Mouse (Mus musculus): ENCODE results near the gene Uvrag. TPM values are rescaled to one million over a fixed set of nuclear protein-coding genes. Genes with fewer than 3 reads are reported as not detected.
A peak's percentile ranks its signal among the peaks of the same experiment; 100 is the strongest.

Gene Uvrag
- polyA plus RNA-seq, 1 experiment from 2014 or later = 16.5 TPM

DNA sequence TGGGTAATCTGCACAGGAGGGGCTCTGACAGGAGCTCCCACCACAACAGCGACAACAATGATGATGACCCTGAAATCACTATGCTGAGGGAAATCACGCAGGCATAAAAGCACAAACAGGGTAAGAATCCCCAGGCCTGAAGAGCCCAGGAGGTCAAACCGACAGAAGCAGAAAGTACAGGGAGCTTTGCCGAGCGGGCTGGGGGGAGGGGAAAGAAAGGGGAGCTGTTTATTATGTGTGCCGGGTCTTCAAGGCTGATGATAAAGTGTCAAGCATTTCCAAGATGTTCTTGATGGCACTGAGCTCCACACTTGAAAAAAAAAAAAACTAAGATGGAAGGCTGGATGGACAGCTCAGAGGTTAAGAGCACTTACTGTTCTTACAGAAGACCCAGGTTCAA lies 4.2 kb downstream of the Uvrag start:
- H3K4me3 ChIP-seq = no peak overlapping the region
- H3K9ac ChIP-seq = no peak overlapping the region
- 59% methylated on average over 6 of the region's 6 CpGs for WGBS
- H3K9me3 ChIP-seq = no peaks in the 10 kb centered on the region
- no peak overlapping the region for H3K4me2 ChIP-seq
- peaks cover 21% of the 10 kb centered on the region for H3K4me1 ChIP-seq
- ATAC-seq (ENCODE audit: insufficient number of reproducible peaks, insufficient read depth, low FRiP score, low TSS enrichment, low read depth) = no peak
- H3K27ac ChIP-seq = no peak overlapping the region
- H3K36me3 ChIP-seq = peaks cover 2% of the 10 kb centered on the region; the same call in 1 of the 2 replicates
- no peaks in the 10 kb centered on the region for H3K27me3 ChIP-seq

DNA sequence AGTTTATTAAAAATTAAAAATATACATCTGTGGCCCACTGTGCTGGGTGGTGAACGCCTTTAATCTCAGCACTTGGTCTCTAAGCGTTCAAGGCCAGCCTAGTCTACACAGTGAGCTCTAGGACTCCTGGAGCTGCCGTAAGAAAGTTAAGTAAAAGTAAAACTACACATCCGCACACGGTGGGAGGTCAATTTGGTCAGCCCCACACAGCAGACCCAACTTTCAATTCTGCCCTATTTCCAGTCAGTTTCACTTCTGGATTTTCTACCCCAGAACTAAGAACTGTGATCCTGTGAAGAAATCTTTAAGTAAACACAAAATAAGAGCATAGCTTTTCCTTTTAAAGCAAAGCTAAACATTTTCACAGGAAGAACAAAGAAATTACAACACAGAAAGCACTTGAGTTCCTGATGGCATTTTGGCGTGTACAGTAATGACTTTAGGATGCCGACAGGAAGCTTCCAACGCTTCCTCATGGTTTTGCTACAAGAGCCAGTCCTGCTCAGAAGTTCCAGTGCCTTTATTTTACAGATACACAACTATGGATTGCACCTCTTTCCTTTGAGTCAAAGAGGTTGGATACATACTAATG lies 7.0 kb downstream of the Uvrag start:
- Histone ChIP-seq H3K27ac (no peak overlapping the region), H3K36me3 (peaks cover 2% of the 10 kb centered on the region; the same call in 1 of the 2 replicates), H3K4me2 (no peak overlapping the region), H3K4me1 (peaks cover 17% of the 10 kb centered on the region), H3K27me3 (no peaks in the 10 kb centered on the region), H3K9ac (no peak overlapping the region), H3K4me3 (no peak overlapping the region), H3K9me3 (no peaks in the 10 kb centered on the region)
- 86% methylated on average over 8 of the region's 8 CpGs for WGBS
- ATAC-seq (ENCODE audit: insufficient number of reproducible peaks, insufficient read depth, low FRiP score, low TSS enrichment, low read depth) = no peak

DNA sequence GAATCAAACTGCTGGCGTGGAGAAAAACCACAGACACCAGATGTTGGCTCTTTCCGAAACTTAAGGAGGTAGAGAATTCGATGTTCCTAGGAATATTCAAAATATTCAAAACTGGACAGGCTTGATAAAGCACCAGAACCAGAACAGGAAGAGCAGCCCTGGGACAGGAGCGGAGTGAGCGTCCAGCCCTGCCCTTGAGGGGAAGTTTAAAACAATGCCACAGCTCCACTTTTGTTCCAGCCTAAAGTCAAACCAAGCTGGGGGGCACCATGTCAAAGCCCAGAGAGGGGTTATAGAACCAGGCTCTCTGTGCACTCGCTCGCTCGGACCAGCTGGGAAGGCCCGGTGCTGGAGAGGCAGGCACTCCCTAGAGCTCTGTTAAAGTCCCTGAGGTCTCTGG lies 8.3 kb downstream of the Uvrag start:
- 74% methylated on average over 9 of the region's 9 CpGs for WGBS
- ATAC-seq (ENCODE audit: insufficient number of reproducible peaks, insufficient read depth, low FRiP score, low TSS enrichment, low read depth) = no peak
- H3K4me1 ChIP-seq = peaks cover 30% of the 10 kb centered on the region
- H3K4me2 ChIP-seq = no peak overlapping the region
- no peaks in the 10 kb centered on the region for H3K9me3 ChIP-seq
- no peaks in the 10 kb centered on the region for H3K27me3 ChIP-seq
- H3K27ac ChIP-seq = peak overlapping the region; percentile 49; the same call in 1 of the 2 replicates
- H3K9ac ChIP-seq = no peak overlapping the region
- H3K4me3 ChIP-seq = no peak overlapping the region
- peaks cover 2% of the 10 kb centered on the region; the same call in 1 of the 2 replicates for H3K36me3 ChIP-seq

DNA sequence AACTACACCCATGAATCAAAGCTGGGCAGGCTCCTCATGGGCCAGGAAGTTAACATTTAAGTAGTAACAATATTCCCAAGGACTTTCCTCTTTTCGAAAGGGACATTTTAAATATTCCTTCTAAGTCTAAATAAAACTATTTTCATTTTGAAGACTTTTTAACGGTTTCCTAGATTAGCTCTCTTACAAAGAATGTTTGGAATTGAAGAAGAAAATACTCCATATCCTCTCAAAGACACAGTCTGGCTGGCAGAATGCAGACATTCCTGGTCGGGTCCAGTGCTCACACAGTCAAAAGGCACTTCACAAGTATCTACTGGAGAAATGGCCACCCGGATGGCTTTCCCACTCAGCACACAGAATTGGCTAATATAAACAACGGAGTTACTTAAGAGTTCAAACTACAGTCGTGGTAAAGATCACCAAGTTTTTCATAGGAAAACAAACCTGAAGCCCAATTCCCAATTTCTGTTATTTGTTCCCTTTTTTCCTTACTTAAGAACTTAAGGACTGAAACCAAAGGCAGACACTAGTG lies 9.1 kb downstream of the Uvrag start:
- no peak for ATAC-seq (ENCODE audit: insufficient number of reproducible peaks, insufficient read depth, low FRiP score, low TSS enrichment, low read depth)

DNA sequence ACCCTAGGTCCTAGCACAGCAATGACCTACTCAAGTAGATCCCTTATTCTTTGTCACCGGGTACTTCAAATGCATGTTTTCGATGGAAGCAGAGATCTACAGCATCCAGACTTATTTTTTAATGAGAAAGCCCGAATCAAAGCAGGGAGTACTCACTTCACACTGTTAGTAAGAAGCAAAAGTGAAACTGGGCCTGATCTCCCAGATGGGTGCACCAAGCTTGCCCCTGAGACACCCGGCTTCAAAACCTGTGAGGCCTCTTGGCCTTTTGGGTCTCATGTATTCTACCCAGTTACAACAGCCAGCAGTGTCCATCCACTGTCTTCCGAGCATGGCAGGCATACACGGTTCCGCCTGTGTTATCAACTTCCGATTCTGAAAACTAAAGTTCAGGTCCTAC lies 12.0 kb downstream of the Uvrag start:
- no peak overlapping the region for H3K4me2 ChIP-seq
- H3K36me3 ChIP-seq = no peaks in the 10 kb centered on the region
- H3K9me3 ChIP-seq = peaks cover 9% of the 10 kb centered on the region; the same call in 1 of the 2 replicates
- peaks cover 47% of the 10 kb centered on the region for H3K4me1 ChIP-seq
- no peak for ATAC-seq (ENCODE audit: insufficient number of reproducible peaks, insufficient read depth, low FRiP score, low TSS enrichment, low read depth)
- WGBS = 91% methylated on average over 8 of the region's 8 CpGs
- H3K27me3 ChIP-seq = no peaks in the 10 kb centered on the region
- H3K27ac ChIP-seq = no peak overlapping the region; the same call in 1 of the 2 replicates
- no peak overlapping the region for H3K4me3 ChIP-seq
- no peak overlapping the region for H3K9ac ChIP-seq

More for the DNA sequence above, 9.1 kb downstream of the Uvrag start:
- peaks cover 37% of the 10 kb centered on the region for H3K4me1 ChIP-seq
- peaks cover 2% of the 10 kb centered on the region; the same call in 1 of the 2 replicates for H3K36me3 ChIP-seq
- H3K4me2 ChIP-seq = no peak overlapping the region
- H3K9me3 ChIP-seq = no peaks in the 10 kb centered on the region
- no peak overlapping the region for H3K4me3 ChIP-seq
- H3K27ac ChIP-seq = peak overlapping the region; percentile 49; the same call in 1 of the 2 replicates
- H3K27me3 ChIP-seq = no peaks in the 10 kb centered on the region
- H3K9ac ChIP-seq = no peak overlapping the region
- 69% methylated on average over 6 of the region's 6 CpGs for WGBS

DNA sequence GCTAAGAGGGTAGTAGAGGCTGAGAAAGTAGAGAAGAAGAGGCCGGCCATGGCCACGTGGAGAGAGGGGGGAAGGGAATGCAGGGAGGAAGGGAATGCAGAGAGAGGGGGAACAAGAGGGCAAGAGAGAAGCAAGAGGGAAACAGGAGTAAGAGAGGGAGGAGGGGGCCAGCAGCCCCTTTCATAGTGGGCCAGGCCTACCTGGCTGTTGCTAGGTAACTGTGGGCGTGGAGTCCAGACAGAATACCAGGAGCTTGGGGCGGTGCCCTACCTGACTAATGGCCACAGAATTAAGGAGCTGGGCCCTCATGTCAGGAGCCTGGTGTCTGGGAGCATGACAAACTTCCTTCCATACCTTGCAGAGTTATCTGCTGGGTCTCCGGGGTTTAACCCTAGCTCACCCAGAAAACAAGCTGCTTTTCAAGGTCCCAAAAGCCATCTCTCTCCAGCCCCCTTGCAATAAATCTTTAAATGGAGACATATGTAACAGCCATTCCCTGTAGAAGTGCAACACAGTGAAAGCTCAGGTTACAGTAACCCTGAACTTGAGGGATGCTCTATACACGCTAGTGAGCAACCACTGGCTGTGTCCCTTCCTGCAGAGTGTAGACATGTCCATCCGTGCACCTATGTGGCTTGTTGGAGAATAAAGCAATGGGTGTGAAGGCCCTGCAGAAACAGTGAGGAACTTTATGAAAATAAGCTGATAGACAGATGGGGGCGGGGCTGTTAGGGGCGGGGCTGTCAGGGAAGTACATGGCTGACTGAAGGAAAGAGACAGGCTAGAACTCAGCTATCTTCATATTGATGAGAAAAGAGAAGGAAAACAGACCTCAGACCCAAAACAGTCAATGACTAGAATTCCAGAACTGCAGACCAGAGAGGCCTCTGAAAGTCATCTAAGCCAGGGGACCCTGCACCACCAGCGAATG lies 12.7 kb downstream of the Uvrag start:
- H3K27me3 ChIP-seq = no peaks in the 10 kb centered on the region
- WGBS = 33% methylated on average over 10 of the region's 10 CpGs
- H3K27ac ChIP-seq = peak overlapping the region; percentile 72
- 0 out of 2 replicates have a peak overlapping the region, but pooled peaks have one; percentile 7 for H3K4me2 ChIP-seq
- no peaks in the 10 kb centered on the region for H3K36me3 ChIP-seq
- 0 out of 2 replicates have a peak overlapping the region, but pooled peaks have one; percentile 6 for H3K9ac ChIP-seq
- peaks cover 9% of the 10 kb centered on the region; the same call in 1 of the 2 replicates for H3K9me3 ChIP-seq
- H3K4me1 ChIP-seq = peaks cover 47% of the 10 kb centered on the region
- H3K4me3 ChIP-seq = no peak overlapping the region
- no peak for ATAC-seq (ENCODE audit: insufficient number of reproducible peaks, insufficient read depth, low FRiP score, low TSS enrichment, low read depth)

DNA sequence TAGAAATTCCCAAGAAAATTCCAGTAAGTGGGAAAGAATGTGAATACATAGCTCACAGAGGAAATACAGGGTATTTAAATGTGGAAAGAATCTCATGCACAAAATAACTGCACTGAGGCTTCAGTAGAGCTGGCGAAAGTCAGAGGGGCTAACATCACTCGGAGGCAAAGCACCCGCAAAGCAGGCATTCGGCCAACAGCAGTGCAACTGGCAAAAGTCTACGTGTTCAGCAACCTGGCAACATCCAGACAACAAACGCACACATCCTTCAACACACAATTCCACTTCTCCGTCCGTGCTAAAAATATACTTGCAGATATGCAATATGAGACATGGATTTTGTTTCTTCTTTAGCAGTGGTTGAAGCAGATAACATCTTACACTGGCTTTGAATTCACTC lies 14.9 kb downstream of the Uvrag start:
- H3K27ac ChIP-seq = peak overlapping the region; percentile 60

DNA sequence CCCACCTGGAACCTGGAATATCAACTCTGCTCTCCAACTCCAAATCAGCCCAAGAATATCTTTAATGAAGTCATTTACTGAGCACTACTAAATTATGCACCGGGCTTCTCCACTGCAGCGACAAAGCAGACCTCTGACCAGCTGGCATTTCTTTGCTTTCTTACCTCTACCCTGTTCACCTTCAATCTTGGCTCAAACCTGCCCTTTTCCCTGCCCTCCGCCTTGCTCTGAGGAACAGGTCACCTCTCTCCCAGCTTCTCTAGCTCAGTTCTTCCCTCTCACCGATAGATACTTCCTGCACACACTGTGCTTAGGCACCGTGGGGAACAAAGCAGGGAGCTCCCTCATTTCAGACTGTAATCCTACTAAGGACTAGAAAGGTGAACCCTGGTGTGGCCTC lies 18.3 kb downstream of the Uvrag start:
- no peak for ATAC-seq (ENCODE audit: insufficient number of reproducible peaks, insufficient read depth, low FRiP score, low TSS enrichment, low read depth)
- no peak overlapping the region for H3K4me2 ChIP-seq

More for the DNA sequence above, 14.9 kb downstream of the Uvrag start:
- H3K4me1 ChIP-seq = peaks cover 40% of the 10 kb centered on the region
- ATAC-seq (ENCODE audit: insufficient number of reproducible peaks, insufficient read depth, low FRiP score, low TSS enrichment, low read depth) = no peak
- H3K36me3 ChIP-seq = no peaks in the 10 kb centered on the region
- H3K9me3 ChIP-seq = peaks cover 9% of the 10 kb centered on the region; the same call in 1 of the 2 replicates
- no peaks in the 10 kb centered on the region for H3K27me3 ChIP-seq
- 61% methylated on average over 8 of the region's 8 CpGs for WGBS
- no peak overlapping the region for H3K4me2 ChIP-seq
- no peak overlapping the region for H3K9ac ChIP-seq
- H3K4me3 ChIP-seq = no peak overlapping the region

DNA sequence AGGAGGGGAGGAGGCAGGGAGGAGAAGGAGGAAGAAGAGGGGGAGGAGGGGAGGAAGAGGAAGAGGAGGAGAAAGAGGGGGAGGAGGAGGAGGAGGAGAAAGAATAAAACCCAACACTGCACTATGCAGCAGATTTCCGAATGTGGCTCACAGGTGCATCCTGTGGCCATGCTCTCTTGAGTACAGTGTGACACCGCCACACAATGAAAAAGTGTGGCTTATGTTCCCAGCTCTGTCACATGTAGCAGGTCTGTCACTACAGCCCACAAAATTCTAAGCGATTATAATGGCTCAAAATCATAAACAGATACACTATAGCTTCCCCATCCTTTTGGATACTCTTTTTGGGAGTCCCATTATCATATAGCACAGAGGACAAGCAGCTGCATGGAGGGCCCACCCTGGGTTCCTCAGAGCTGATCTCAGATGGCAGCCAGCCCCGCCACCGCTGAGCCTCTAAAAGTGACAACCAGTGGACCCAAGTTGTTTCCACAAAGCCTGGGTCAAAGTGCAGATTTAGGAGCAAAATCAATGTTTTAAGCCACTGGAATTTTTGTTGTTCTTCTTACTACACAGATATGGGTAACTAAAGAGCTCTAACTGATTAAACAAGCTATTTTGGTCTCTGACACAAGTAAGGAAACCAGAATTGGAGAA lies 19.9 kb downstream of the Uvrag start:
- 85% methylated on average over 5 of the region's 5 CpGs for WGBS
- peaks cover 9% of the 10 kb centered on the region; the same call in 1 of the 2 replicates for H3K9me3 ChIP-seq
- no peak overlapping the region for H3K4me2 ChIP-seq
- no peak overlapping the region for H3K27ac ChIP-seq
- H3K27me3 ChIP-seq = no peaks in the 10 kb centered on the region
- no peak for ATAC-seq (ENCODE audit: insufficient number of reproducible peaks, insufficient read depth, low FRiP score, low TSS enrichment, low read depth)
- no peak overlapping the region for H3K9ac ChIP-seq
- peaks cover 2% of the 10 kb centered on the region; the same call in 1 of the 2 replicates for H3K36me3 ChIP-seq
- no peak overlapping the region for H3K4me3 ChIP-seq
- H3K4me1 ChIP-seq = peaks cover 1% of the 10 kb centered on the region

More for the DNA sequence above, 18.3 kb downstream of the Uvrag start:
- Histone ChIP-seq H3K27ac (no peak overlapping the region), H3K9ac (no peak overlapping the region), H3K4me3 (no peak overlapping the region), H3K36me3 (no peaks in the 10 kb centered on the region), H3K4me1 (peaks cover 18% of the 10 kb centered on the region), H3K27me3 (no peaks in the 10 kb centered on the region), H3K9me3 (peaks cover 9% of the 10 kb centered on the region; the same call in 1 of the 2 replicates)
- 76% methylated on average over 5 of the region's 5 CpGs for WGBS

DNA sequence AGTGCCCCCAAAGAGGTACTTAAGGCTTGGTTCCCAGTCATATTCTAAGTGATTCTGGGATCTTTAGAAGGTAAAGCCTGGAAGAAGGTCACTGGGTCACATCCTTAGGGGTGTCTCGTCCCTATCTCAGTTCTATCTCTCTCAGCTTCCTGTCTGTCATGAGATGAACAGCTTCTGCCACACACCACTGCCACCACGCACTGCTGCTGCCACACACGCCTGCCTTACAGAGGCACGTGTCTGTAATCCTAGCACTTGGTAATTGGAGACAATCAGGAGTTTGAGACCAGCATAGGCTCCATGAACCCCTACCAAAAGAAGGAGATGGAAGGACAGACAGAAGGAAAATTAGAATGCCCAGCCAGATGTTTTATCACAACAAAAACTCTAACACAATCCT lies 20.9 kb downstream of the Uvrag start:
- WGBS = 61% methylated on average over 4 of the region's 4 CpGs
- Histone ChIP-seq H3K9ac (no peak overlapping the region), H3K4me3 (no peak overlapping the region), H3K4me1 (no peaks in the 10 kb centered on the region), H3K27ac (no peak overlapping the region), H3K36me3 (peaks cover 7% of the 10 kb centered on the region; the same call in 1 of the 2 replicates), H3K4me2 (no peak overlapping the region), H3K9me3 (peaks cover 9% of the 10 kb centered on the region; the same call in 1 of the 2 replicates), H3K27me3 (no peaks in the 10 kb centered on the region)
- no peak for ATAC-seq (ENCODE audit: insufficient number of reproducible peaks, insufficient read depth, low FRiP score, low TSS enrichment, low read depth)

DNA sequence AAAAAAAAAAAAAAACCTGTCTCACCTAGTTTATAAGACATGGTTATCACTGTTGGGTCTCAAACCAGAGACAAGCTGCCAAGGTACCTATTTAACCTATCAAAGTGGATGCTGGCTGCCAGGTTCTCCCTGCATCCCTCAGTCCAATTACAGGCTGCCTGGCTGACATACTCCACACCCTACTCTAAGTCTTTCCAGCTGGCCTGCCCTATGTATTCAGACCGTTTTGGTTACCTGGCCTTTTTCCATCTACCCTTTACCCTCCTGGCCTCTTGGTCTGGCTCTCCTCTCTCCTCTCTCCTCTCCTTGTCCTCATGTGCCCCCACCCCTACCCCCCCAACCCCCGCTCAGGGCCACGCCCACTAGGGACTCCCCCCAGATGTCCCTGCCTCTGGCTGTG lies 24.2 kb downstream of the Uvrag start:
- H3K4me3 ChIP-seq = no peak overlapping the region
- H3K4me1 ChIP-seq = 0 out of 2 replicates have a peak, but pooled peaks cover 2% of the 10 kb centered on the region

More for the DNA sequence above, 24.2 kb downstream of the Uvrag start:
- ATAC-seq (ENCODE audit: insufficient number of reproducible peaks, insufficient read depth, low FRiP score, low TSS enrichment, low read depth) = no peak
- Histone ChIP-seq H3K27me3 (no peaks in the 10 kb centered on the region), H3K36me3 (peaks cover 12% of the 10 kb centered on the region; the same call in 1 of the 2 replicates), H3K9ac (no peak overlapping the region), H3K4me2 (no peak overlapping the region), H3K27ac (no peak overlapping the region), H3K9me3 (no peaks in the 10 kb centered on the region)
- 66% methylated on average over 3 of the region's 3 CpGs for WGBS

Data from embryonic facial prominence, embryonic 13.5 days (tissue).